Mouse (Mus musculus): ENCODE measurements around the gene Nlrp4a.
"Not testable (repeated sequence)": the region's sequence is repeated elsewhere in the genome, so short reads cannot be mapped to it uniquely, and the experiment has no call there.

- TF ChIP-seq POLR2A (IDR thresholded peaks at IDR 0.05; ENCODE audit: low read depth, low read length); ZC3H11A (IDR thresholded peaks at IDR 0.05; ENCODE audit: low read depth, low read length); CTCF (conservative IDR thresholded peaks at IDR 0.05 in 1 of 2, IDR thresholded peaks at IDR 0.05 in 1 of 2; ENCODE audit: low read depth in 2 of 2, low read length in 2 of 2); E2F4 (IDR thresholded peaks at IDR 0.05; ENCODE audit: insufficient replicate concordance, low read depth, low read length); MAX (IDR thresholded peaks at IDR 0.05; ENCODE audit: low read length); NELFE (IDR thresholded peaks at IDR 0.05; ENCODE audit: low read depth, low read length); ZKSCAN1 (IDR thresholded peaks at IDR 0.05; ENCODE audit: borderline replicate concordance, low read depth, low read length); UBTF (IDR thresholded peaks at IDR 0.05; ENCODE audit: low read depth, low read length); USF1 (IDR thresholded peaks at IDR 0.05; ENCODE audit: low read depth, low read length); MAZ (IDR thresholded peaks at IDR 0.05; ENCODE audit: low read depth, low read length): not testable (repeated sequence)
Observed at GRCm38 (mm10) chr7:26403600-26403999, 31.3 kb upstream of the Nlrp4a start, which contains the start of gene Nlrp9c.
